Mouse (Mus musculus) ZHBTc4 (cell line): ENCODE results near the gene Exosc5.

Experiments
- DNase-seq: peaks from one replicate; pipeline ENCODE4 v3.0.0-alpha.2; 2011; ENCODE audit warnings: low read depth, low spot score

Gene Exosc5

DNA sequence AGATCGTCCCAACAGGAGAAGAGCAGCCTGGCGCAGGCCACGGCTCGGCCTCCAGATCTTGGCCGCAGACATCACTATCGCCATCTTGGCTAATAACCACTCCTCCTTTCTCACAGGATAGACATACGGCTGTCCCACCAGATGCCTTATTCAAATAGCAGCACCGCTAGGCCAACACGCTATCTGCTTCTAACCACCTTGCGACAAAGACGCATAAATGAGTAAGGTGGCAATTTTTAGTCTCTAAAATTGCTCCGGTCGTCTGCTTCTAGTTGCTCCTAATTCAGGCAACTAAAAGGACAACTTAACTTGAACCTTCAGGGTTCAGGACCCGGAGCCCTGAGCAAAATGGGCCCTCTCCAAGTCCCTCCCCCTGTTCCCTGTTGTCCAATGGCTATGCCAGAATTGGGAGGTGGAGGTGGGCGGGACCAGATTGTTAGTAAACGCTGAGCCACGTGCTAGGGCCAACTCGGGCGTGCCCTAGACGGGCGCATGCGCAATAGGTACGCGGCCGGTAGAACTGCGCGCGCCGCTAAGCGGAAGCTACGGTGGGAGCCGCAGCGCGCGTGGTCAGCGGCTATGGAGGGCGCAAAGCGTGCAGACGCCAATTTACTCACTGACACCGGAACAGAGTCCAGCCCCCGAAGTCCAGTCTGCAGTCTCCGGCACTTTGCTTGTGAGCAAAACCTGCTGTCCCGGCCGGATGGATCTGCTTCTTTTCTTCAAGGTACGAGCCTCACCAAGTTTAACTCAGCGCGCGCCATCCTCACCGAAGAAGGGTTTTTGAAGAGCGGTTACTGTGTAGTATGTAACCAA lies at the start of gene Exosc5, which contains the start of gene Bckdha:
Gene Exosc5, plus strand, starts transcription at position 508 of the 816 bp plus-strand sequence.
Gene Bckdha, minus strand, starts transcription at position 325 of the 816 bp plus-strand sequence.
- DNase-seq = peak; percentile 100

DNA sequence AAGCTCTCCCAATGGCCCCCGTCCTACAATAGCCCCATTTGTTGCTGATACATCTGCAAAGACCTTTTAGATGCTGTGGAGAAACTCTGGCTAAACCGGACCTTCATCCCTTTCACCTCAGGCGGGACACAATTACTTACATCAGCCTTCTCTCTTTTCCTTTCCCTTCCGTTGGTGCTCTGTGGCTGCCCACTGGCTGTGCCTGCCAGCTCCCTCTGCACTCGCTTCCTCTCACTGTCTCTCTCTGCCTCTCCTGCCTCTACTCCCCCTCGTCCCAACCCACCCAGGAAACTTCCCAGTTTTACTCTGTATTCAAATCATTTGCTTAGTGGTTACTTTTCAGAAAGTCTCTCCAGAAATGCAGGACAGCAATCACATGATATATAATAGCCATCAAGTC lies 48.9 kb upstream of the Exosc5 start:
- no peak for DNase-seq

DNA sequence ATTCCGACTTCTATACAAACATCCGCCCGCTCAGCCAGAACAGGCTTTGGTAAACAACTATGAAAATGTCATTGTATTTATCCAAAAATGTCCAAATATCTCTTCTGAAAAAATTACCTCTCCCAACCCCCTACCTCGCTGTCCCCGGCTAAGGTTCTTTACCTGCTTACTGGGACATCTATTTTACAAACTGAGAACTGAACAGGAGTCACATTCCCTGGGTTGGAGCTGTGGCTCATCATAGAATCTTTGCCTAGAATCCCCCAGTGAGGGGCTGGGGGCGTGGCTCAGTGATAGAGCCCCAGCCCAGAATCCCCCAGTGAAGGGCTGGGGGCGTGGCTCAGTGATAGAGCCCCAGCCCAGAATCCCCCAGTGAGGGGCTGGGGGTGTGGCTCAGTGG lies 47.5 kb upstream of the Exosc5 start:
- no peak for DNase-seq

DNA sequence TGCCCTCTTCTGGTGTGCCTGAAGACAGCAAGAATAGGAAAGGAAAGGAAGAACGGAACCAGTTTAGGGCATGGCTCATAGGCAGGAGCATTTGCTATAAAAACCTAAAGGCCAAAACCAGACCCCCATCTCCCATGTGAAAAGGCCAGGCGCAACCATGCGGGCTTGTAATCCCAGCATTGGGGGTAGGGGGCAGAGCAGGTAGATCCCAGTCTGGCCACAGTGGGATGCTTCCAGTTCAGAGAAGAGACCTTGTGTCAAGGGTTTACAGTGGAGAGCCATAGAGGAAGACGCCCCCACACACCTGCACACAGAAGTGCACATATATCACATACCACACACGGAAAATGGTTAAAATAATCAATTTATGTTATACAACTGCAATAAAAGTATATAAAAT lies 44.9 kb upstream of the Exosc5 start:
- peak; percentile 28 for DNase-seq

DNA sequence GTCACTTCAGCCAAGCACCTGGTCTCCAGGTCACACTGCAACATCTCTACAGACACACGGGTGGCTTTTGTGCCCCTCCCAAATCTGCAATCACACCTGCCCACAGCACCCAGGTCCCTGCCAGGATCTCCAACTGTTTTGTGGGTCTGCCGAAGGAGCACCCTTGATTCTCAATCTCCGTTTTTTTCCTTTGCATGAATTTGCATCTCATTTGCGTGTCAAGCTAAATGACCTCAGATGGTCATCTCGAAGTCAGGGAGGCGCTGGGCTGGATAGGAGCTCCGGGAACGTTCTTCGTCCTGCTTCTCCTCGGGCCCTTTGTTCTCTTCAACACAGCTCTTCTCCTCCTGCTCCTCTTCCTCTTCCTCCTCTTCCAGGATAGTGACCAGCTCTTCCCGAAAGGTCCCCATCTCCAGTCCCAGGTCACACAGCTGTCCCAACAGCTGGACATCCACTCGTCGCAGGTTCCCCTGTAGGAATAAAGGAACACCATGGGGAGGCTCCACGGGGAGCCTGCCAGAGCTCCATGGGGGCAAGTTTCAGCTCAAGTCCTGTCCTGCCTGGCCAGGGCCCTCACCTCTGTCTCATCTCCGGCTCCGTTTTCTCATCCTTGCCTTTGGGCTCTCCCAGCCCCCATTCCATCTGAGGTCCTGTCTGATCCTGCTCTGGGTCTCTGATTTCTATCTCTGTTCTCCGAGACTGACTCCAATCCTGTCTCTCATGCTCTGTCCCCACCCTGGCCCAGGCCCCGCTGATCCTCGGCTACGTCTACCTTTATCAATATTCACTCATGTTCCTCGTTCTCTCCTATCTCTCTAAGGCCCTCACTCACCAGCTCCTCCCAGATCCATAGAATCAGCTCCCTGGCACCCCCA lies 43.9 kb upstream of the Exosc5 start:
- no peak for DNase-seq

DNA sequence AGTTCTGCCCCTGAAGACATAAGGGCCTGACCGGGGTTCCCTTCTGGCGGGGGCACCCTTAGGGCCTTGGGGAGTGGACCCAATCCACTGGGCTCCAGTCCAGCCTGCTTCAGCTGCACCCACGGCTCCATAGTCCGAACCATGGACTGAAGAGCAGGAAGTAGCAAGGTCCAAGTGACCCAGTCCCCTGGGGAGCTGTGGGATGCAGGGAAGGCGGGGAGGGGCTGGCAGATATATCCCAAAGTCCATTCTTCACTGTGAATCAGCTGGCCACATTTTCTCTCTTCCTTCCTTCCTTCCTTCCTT lies 43.3 kb upstream of the Exosc5 start, which contains the start of gene Erich4:
Gene Erich4, minus strand, starts transcription at position 187 of the 306 bp plus-strand sequence.
- DNase-seq = no peak

DNA sequence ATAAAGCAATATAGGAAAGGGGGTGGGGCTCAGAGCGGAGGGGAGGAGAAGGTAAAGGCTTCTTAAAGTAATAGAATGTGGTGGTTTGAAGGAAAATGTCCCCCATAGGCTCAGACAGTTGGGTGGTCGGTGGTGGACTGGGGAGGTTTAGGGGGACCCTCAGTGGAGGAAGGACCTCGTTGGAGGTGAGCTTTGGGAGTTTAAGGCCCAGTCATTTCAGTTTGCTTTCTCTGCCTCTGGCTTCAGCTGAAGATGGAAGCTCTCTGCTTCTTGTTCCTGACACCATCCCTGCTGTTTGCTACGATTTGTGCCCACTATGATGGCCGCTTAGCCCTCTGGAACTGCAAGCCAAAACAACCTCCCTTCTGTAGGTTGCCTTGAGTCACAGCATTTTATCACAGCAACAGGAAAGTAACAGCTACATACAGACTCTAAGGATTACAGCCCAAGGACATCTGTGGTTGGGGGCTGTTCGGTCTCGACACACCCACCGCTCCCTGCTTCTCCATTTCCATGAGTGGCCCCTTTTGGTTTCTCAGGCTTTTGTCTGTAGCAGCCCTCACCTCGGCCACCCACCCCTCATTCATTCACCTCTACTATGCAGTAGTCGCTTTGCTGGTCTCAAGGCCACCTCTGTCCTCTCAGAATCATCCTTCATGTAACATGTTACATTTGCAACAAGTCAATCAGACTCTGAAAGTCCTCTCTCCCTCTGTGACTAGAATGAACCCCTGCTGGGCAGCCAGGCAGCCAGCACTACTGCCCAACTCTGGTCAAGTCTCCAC lies 41.4 kb upstream of the Exosc5 start:
- no peak for DNase-seq

DNA sequence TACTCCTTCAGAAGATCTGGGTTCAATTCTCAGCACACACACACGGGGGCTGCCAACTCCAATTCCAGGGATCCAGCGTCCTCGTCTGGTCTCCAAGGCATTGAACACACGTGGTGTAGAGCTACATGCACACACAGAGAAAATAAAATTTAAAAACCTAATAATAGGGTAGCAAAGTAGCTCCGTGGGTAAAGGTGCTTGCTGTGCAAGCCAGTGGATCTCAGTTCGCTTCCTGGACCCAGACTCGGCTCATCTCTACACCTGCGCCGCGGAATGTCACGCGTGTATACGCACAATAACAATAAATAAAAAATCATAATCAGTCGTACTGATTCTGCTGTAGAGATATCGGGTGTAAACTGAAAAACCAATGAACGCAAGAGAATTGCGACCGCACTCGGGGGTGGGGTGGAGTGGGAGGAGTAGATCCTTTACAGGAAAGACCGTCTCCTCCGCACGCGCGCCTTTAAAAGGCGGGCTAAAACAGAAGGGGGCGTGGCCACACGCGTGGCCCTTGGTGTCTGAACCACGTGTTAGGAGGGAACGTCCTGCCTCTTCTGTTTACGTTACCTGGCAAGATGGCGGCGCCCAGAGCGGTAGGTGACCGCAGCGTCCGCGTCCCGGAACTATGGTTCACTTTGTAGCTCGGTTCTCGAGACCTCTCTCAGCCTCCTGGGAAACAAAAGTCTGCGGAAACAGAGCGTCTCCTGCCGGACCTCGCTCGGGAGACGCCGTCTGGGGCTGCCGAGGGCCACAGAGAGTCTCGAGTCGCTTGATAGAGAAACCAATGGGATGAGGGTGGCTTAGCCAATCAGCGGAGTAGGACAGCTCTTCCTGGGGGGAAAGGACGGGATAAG lies 39.9 kb upstream of the Exosc5 start, which contains the start of gene Dmac2:
Gene Dmac2, plus strand, starts transcription at position 550 of the 857 bp plus-strand sequence.
- peak; percentile 99 for DNase-seq

DNA sequence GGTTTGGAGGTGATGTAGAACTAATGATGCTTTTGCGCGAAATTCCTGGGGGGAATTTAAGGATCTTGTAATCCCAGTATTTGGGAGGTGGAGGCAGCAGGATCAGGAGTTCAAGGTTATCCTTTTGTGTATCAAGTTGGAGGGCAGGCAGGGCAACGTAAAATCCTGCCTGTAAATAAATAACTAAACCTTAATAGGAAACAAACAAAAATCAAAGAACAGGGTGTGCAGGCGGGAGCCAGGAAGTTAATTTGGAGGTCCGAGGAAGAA lies 39.3 kb upstream of the Exosc5 start:
- no peak for DNase-seq

DNA sequence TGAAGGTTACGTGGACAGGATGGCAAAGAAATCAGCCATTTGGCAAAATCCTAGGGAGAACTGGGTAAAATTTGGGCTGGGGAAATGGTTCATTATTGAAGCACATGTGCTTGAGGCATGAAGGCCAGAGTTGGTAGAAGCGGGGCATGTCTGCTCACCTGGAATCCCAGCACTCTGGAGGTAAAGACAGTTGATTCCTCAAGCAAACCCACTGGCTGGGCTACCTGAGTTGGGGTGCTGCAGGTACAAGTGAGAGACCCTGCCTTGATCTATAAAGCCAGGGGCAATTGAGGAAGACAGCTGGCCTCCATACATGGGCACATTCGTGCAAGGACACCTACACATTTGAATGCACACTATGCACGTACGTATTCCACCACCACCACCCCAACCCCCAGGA lies 38.9 kb upstream of the Exosc5 start:
- no peak for DNase-seq

DNA sequence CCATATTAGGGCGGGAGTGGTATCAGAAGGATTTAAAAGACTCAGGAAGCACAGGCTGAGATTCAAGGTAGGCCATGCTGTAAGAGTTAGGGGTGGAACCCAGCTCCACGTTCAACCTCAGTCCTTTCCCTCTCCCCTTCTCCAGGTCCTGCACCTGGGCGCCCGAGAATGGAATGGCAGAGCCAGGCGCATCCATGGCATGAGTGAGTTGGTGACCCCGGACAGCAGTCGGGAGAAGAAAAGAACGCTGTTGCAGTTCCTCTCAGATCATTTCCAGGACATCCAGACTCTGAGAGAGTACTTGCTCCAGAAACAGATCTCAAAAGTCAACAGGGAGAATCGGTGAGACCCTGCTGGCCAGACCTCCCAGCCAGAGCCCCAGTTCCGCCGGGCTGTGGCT lies 38.2 kb upstream of the Exosc5 start:
- no peak for DNase-seq

DNA sequence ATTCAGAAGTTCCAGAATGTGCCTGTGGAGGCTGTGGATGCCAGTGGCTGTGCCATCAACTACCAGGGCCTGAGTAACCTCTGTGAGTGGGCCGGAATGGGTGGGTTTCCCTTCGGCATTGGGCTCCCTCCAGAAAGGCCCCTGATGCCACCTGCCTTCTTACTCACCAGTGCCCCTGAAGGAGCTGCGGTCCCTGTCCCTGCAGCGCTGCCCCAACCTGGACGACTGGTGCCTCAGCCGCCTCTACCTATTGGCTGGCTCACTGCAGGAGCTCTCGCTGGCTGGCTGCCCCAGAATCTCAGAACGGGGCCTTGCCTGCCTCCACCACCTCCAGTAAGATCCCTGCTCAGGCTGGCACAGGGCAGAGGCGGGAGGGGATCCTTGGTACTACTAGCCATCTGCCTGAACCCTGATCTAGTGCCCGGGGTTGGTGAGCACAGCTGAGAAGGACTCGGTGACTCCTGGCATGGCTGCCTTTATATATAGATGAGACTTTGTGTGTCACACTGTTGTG lies 35.0 kb upstream of the Exosc5 start:
- DNase-seq = no peak

DNA sequence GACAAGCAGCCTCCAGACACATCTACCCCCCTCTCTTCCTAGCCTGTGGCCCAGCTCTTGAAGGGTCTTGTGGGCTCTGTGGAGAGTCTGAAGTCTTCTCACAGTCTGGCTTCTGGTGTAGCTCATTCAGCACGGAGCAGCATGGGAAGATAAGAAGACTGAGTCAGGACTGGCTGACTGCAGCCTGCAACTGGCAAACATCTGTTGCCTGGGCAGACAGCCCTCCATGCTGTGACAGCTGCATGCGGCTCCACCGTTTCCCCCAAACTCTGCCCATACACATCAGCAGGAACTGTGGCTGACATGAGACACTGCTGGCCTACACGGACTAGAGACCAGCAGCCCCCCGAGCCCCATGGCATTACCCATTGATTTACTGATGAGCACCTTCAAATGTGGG lies 34.1 kb upstream of the Exosc5 start:
- no peak for DNase-seq

DNA sequence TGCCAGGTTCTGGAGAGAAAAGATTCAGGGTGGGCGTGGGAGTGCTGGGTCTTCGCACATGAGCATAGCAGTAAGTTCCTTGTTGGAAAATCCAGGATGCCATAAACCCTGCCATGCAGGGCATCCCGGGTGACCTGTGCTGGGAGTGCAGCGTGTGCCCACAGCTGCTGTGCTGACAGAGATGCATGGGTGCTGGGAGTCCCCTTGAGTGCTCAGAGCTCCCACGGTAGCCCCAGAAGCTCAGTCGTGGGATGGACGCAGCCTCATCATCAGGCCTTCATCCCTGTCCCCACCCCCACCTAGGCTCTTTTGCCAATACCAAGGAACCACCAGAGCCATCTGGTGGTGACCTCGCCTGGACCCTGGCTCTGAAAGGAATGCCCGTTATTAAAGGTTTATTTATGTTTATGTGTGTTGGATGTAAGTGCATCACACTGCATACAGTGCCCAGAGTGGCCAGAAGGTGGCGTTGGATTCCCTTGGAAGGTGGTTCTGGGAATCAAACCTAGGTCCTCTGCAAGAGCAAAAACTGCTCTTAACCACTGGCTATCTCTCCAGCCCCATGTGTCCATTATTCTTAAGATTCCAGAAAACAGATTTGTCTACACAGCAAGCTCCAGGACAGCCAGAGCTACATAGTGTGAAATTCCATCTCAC lies 33.2 kb upstream of the Exosc5 start:
- DNase-seq = peak; percentile 75

DNA sequence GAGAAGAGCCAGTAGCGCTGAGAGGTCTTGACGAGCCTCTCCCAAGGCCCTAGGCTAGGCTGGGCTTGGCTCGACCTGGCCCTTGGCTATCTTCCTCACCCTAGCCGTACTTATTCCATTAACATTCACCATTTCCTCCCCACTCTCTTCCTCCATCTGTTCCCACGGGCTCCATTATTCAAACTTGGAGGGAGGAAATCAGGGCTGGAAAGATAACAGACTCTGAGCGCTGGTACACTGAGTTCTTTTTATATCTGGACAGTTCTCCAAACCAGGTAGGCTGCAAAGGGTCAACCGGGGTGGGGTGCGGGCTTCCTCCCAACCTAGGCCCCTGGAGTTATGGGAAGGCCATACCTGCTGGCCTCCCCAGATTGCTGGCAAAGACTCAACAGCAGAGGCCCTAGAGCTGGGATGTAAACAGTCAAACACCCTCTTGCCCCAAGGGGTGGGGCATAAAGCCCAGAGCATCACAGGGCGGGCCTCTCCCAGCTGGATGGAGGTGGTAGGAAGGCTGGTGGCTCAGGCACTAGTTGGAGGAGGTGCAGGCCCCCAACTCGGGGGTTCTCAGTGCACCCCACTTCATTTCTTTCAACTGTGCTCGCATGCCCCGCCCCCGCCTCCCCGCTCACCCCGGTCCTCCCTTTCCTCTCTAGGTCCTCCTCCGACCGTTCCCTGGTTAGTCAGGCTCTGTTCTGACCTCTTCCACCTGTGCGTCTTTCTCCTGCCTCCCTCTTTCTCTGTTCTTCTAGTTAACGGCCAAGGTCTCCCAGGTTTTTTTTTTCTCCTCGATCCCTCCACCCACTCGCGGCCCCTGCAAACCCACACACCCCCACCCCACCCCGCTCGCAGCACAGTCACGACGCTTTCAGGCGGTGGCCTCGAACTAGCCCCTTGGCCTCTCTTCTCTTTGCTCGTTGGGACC lies 32.2 kb upstream of the Exosc5 start, which contains the start of gene B3gnt8:
Gene B3gnt8, plus strand, starts transcription at position 146 of the 922 bp plus-strand sequence.
- DNase-seq = peak; percentile 39

DNA sequence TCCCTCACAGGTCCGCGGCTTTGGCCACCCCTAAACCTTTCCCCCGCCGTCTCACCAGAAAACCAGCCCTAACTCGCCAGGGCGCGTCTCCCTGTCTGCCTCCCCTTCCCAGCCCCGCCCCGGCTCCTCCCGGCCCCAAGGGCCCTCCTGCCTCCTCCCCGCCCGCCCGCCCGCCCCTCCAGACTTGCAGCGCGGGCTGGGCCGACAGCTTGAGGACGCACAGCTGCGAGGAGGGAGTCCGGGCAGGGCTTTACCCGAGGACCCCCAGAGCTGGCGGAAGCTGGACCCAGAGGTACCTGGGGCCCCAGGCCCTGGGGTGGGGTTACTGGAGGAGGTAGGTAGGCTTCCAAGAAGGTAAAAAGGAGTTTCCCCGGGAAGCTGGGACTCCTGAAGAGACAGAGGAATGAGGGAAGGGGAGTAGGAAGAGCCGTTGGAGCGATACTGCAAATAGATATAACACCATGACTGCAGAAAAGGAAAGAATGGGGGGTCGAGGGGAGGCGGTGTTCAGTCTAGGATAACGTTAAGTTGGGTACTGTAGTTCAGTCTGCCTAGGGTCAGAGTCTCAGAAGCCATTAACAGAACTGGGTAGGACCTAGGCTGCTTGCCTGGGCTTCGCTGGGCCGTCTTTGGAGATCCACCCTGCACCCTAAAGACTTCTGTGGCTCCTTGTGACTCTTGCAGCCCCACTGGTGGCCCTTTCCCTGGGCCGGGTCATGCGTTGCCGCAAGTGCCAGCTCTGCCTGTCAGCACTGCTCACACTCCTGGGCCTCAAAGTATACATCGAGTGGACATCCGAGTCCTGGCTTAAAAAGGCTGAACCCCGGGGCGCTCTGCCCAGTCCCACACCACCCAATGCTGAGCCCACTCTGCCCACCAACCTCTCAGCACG lies 31.3 kb upstream of the Exosc5 start:
- peak; percentile 82 for DNase-seq

DNA sequence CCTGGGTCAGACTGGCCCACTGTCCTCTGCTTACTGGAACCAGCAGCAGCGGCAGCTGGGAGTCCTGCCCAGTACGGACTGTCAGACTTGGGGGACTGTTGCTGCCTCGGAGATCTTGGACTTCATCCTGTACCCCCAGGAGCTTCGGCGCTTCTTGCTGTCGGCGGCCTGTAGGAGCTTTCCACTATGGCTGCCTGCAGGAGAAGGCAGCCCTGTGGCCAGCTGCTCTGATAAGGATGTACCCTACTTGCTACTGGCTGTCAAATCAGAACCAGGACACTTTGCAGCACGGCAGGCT lies 30.7 kb upstream of the Exosc5 start:
- DNase-seq = no peak

DNA sequence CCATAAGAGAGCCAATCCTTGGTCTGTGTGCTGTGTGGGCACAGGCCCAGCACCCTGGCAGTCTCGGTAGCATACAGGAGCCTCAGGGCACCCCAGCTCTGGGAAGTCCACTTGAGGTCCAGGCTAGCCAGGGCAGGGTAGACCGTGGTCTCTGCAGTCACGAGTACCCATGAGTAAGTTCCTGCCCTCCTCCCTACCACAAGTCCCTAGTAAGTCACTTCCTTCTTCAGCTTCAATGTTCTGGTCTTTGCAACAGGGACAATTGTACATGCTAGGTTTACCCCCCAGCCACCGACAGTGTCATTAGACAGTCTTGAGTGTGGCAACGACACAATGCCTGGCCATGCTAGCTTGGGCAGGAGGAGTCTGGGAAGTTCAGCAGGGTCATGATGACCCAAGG lies 26.3 kb upstream of the Exosc5 start:
- no peak for DNase-seq
